Mouse (Mus musculus): ENCODE results near the gene Reln.
A peak's percentile ranks its signal among the peaks of the same experiment; 100 is the strongest.

The Reln gene

GRCm38 (mm10) chr5:22223940-22224339, 120.6 kb downstream of the Reln start:
- no peak for DNase-seq (ENCODE audit: low spot score in 2 of 2)

GRCm38 (mm10) chr5:22208311-22209021, 136.0 kb downstream of the Reln start:
- DNase-seq (ENCODE audit: low spot score in 2 of 2) = peak; percentile 8 to 10

DNA sequence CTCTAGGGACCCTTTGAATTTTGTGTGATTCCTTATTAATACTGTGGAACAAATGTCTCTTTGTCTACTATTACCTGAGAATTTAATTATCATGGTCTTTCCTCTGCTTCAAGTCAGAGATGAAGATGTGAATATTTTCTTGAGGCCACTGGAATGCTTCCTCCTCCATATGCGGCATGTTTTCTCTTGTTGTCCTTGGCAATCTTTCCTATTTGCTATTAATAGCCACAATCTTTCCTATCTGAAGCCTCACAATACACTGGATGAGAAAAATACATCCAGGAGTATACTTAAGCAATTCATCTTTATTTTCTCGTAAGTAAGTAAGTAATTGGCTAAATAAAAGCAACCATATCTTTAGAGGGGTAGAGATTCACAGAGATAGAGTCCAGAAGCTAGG, 146.6 kb downstream of the Reln start:
- no peak for DNase-seq (ENCODE audit: low spot score in 2 of 2)

- DNase-seq (ENCODE audit: low spot score in 2 of 2) = no peak
Measured at GRCm38 (mm10) chr5:22196891-22197290, 147.6 kb downstream of the Reln start.

GRCm38 (mm10) chr5:22196476-22196875, 148.0 kb downstream of the Reln start:
- DNase-seq (ENCODE audit: low spot score in 2 of 2) = no peak

GRCm38 (mm10) chr5:22195352-22195941, 149.1 kb downstream of the Reln start:
- no peak for DNase-seq (ENCODE audit: low spot score in 2 of 2)

- DNase-seq (ENCODE audit: low spot score in 2 of 2) = no peak
Measured at GRCm38 (mm10) chr5:22191784-22192183, 152.7 kb downstream of the Reln start.

DNA sequence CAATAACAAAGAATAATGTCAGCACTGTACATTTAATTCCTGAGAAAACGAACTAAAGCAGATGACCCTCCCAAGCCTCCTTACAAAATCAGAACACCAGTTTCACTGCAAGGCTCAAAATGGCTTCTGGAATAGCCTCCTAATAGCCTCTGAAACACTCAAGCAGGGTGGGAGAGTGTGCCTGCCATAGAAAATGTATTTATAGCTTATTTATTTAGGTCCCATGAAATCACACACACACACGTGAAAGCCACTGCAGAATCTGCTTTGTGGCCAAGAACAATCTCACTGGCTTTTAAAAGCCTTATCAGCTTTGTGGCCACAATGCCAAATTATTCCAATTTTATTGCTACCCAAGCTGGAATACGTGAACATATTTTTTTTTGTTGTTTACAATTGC, 154.2 kb downstream of the Reln start:
- no peak for DNase-seq (ENCODE audit: low spot score in 2 of 2)

DNA sequence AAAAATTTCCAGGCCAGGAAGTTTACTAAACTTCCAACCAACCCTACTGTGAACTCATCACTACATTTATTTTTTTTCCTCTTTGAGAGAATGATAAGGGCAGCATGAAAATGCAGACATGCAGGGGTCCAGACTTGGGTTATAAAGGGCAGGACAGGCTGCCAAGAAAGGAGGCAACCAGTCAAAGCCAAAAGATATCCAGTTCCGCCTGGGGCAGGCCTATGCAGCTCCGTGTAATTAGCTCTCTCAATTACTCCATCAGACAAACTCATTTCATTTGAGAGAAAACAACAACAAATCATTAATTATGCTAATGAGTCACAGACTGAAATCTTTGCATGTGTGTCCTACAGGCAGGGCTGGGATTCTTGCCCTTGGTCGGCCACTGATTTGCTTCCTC, 156.9 kb downstream of the Reln start:
- DNase-seq (ENCODE audit: low spot score in 2 of 2) = no peak

GRCm38 (mm10) chr5:22176480-22176879, 168.0 kb downstream of the Reln start:
- no peak for DNase-seq (ENCODE audit: low spot score in 2 of 2)

DNA sequence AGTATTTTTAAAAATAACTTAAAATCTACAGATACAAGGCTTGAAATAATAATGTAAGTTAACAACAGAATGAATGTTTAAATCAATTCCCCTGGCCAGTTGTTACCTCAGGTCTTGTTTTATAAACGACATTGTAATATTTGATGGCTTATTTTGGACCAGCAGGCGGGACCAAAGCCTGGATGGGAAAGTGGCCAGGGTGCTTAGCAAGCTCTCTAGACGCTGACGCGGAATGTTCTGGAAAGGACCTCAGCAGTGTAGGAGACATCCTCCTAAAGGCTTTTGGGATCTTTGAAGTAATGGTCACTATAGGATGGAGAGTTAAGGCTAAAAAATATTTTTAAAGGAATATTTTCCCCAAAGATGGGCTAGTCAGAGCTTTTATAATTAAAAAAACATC, 173.2 kb downstream of the Reln start:
- no peak for DNase-seq (ENCODE audit: low spot score in 2 of 2)

GRCm38 (mm10) chr5:22164060-22164934, 180.2 kb downstream of the Reln start:
- no peak for DNase-seq (ENCODE audit: low spot score in 2 of 2)

GRCm38 (mm10) chr5:22160935-22161334, 183.6 kb downstream of the Reln start:
- DNase-seq (ENCODE audit: low spot score in 2 of 2) = no peak

GRCm38 (mm10) chr5:22158754-22159153, 185.7 kb downstream of the Reln start:
- no peak for DNase-seq (ENCODE audit: low spot score in 2 of 2)

- DNase-seq (ENCODE audit: low spot score in 2 of 2) = no peak
Measured at GRCm38 (mm10) chr5:22153601-22154000, 190.9 kb downstream of the Reln start.

- DNase-seq (ENCODE audit: low spot score in 2 of 2) = no peak
Measured at GRCm38 (mm10) chr5:22141821-22142220, 202.7 kb downstream of the Reln start.

DNA sequence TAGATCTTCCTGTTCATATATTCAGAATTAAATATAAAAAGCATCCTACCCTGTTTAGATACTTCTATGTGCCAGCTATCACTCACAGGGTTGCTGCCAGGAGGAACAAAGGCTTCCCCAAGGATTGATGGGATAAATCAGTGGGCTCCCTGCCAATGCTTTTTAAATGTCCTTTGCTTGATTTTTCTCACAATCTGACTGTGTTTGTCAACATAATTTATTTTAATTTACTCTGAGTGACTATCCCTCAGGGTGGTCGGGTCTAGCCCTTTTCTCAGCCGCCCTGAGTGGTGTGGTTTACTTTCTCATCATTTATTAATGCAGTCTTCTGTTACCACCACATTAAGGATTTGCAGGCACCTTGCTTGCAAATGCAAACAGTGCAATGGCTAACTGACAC, 205.5 kb downstream of the Reln start:
- DNase-seq (ENCODE audit: low spot score in 2 of 2) = no peak

DNA sequence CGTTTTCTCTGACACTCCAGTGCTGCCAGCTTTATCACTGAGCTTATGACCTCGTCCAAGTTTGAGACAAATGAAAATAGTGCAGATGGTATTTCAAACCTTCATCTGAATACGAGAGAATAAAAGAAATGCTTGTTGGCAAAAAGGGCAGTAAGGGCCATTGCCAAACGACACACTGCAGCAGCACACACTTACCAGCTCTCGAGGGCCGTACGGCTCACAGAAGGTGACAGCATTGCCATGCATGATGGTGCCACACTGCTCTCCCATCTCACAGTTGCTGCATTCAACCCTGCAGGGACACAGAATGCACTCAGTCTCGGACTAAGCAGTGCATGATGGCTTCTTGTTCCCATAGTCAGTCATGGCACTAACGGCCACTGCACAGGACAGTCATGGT, 210.1 kb downstream of the Reln start:
- no peak for DNase-seq (ENCODE audit: low spot score in 2 of 2)

GRCm38 (mm10) chr5:22131730-22132522, 212.6 kb downstream of the Reln start:
- no peak for DNase-seq (ENCODE audit: low spot score in 2 of 2)

DNA sequence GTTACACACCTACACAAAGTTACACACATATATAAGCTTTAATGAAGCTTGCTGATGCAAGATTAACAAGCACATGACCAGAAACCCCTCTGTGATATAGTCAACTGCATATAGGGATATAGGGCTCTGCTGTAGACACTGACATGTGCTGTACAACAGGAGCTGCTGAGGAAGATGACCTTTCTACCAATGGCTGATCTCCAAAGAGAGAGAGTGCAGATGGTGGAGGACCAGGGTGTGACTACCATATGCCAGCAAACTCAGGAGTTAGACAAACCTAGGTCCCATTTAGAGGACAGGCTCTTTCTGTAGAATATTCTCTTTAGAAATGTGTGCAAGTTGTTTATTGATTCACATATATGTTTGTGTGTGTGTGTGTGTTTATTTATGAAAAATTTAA, 216.9 kb downstream of the Reln start:
- no peak for DNase-seq (ENCODE audit: low spot score in 2 of 2)

- DNase-seq (ENCODE audit: low spot score in 2 of 2) = no peak
Measured at GRCm38 (mm10) chr5:22119296-22119695, 225.2 kb downstream of the Reln start.

GRCm38 (mm10) chr5:22118456-22118855, 226.0 kb downstream of the Reln start:
- DNase-seq (ENCODE audit: low spot score in 2 of 2) = no peak

Measured in right cerebral cortex, adult 2 months (tissue).